Mouse (Mus musculus) ovary, postnatal 36 days (tissue): ENCODE data around the gene Stk19.
"Not testable (repeated sequence)": the region's sequence is repeated elsewhere in the genome, so short reads cannot be mapped to it uniquely, and the experiment has no call there.

ENCODE experiments used
- DNase-seq: peaks from one replicate; pipeline ENCODE4 v3.0.0; 2022; ENCODE audit warnings: low spot score, mixed read lengths

Stk19 gene

GRCm38 (mm10) chr17:34797211-34797995 is 39.3 kb downstream of the Stk19 start:
- DNase-seq = not testable (repeated sequence)

GRCm38 (mm10) chr17:34796311-34797140 is 40.2 kb downstream of the Stk19 start:
- no peak for DNase-seq

GRCm38 (mm10) chr17:34795633-34796032 is 41.1 kb downstream of the Stk19 start:
- DNase-seq = peak; percentile 25

- DNase-seq = no peak
Observed at GRCm38 (mm10) chr17:34795016-34795415, 41.7 kb downstream of the Stk19 start.

GRCm38 (mm10) chr17:34777680-34778325 is 58.9 kb downstream of the Stk19 start:
- DNase-seq = no peak
